Mouse (Mus musculus): ENCODE measurements around the gene Cdc27. TPM values are rescaled to one million over a fixed set of nuclear protein-coding genes. Genes with fewer than 3 reads are reported as not detected.

The Cdc27 gene
- polyA plus RNA-seq, 1 experiment from 2014 or later, result 39.7 TPM

Other genes with a start within 250 kb of the Cdc27 start
- 14.5 and 16.5 TPM in 2 replicates for gene Kansl1, start 81.8 kb downstream of the Cdc27 start, polyA plus RNA-seq (2014; fragmentation: Nextera tagmentation; extraction: Ambion mirVana)
- 2,493 and 2,941 TPM in 2 replicates for gene Myl4, start within 50 bp of the Cdc27 start, polyA plus RNA-seq (2014; fragmentation: Nextera tagmentation; extraction: Ambion mirVana)
- gene Itgb3, start 57.4 kb upstream of the Cdc27 start, polyA plus RNA-seq (2014; fragmentation: Nextera tagmentation; extraction: Ambion mirVana), result 1.7 and 1.8 TPM in 2 replicates
- 0.01 TPM in 1 of 2 replicates, not detected in the other for gene Gm11639, start 135.1 kb upstream of the Cdc27 start, polyA plus RNA-seq (2014; fragmentation: Nextera tagmentation; extraction: Ambion mirVana)

All from heart, embryonic 14.5 days (tissue).